Mouse (Mus musculus): ENCODE measurements around the gene Aurkc.
"Not testable (repeated sequence)": the region's sequence is repeated elsewhere in the genome, so short reads cannot be mapped to it uniquely, and the experiment has no call there.

Gene Aurkc

DNA sequence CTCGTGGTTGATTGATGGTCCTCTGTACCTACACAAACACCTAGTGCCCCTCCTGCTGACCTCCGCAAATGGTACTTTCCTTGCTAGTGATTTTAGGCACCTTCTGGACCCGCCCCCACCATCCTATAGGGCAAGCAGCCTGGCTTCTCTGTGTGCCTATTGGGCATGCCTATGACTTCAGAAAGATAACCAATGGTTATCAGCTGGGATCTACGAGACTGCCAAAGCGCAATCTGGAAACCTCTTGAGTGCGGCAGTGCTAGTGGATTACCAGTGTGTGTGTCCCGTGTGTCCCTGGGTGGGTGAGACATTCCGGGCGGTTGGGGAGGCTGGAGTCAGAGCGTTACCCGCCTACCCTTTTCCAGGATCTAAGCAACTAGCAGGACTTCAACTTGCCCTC lies at the start of gene Aurkc:
Gene Aurkc (plus strand): TSS at position 50 of the 400 bp plus-strand sequence.
- H3K27me3 ChIP-seq (ENCODE audit: control insufficient read depth, insufficient read depth, low read length, poor library complexity, severe bottlenecking); H3K36me3 ChIP-seq (ENCODE audit: control insufficient read depth, insufficient read depth, low read length, poor library complexity, severe bottlenecking); DNase-seq (ENCODE audit: low read depth, low spot score): not testable (repeated sequence)

DNA sequence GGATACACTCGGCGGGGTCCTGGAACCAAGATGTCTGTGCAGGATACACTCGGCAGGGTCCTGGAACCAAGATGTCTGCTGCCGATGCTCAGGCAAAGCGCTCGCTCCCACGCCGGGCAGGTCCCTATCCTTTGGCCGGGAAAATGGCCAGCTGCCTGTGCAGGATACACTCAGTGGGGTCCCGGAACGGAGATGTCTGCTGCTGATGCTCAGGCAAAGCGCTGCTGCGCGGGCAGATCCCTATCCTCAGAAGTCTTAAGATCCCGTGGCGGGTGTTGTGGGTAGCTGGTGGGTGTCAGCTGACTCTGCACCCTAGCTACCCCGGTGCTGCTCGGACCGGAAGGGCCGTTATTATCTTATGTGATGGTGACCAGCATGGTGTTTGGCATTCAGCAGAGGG lies 47.0 kb upstream of the Aurkc start:
- H3K36me3 ChIP-seq (ENCODE audit: control insufficient read depth, insufficient read depth, low read length, poor library complexity, severe bottlenecking); H3K27me3 ChIP-seq (ENCODE audit: control insufficient read depth, insufficient read depth, low read length, poor library complexity, severe bottlenecking); DNase-seq (ENCODE audit: low read depth, low spot score): not testable (repeated sequence)

DNA sequence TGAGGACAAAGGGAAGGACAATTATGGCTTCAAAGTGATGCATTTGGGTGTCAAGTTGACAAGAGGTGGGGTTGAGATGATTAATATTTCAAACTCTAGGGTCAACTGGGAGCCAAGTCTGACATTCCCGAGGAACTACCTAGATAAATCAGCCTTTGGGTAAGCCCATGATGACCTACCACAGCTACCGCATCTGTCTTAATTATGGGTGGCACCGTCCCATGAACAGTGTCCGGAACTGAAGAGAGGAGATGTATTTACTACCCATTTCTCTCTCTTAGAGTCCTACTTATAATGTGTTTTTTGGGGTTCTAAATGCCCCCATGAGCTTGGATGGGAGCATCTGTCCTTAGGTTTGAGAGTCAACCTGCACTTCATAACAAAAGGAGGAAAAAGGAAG lies 38.5 kb upstream of the Aurkc start:
- no peak for DNase-seq (ENCODE audit: low read depth, low spot score)
- Histone ChIP-seq H3K36me3 (ENCODE audit: control insufficient read depth, insufficient read depth, low read length, poor library complexity, severe bottlenecking) (no peaks in the 10 kb centered on the region), H3K27me3 (ENCODE audit: control insufficient read depth, insufficient read depth, low read length, poor library complexity, severe bottlenecking) (no peaks in the 10 kb centered on the region)

DNA sequence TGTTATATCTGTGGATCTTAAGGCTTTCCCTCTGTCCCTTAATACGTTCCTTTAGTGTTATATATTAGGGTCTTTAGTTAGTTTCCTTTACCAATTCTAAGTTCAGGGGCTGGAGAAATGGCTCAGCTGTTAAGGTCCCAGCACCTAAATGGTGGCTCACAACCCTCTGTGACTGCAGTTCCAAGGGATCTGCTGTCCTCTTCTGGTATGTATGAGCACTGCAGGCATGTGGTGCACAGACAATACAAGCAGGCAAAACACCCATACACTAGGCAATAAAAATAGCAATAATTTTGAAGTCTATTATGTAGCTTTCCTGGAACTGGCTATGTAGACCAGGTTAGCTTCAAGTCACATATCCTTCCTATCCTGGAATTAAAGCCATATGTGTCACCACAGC lies 36.5 kb upstream of the Aurkc start:
- DNase-seq (ENCODE audit: low read depth, low spot score) = no peak
- H3K36me3 ChIP-seq (ENCODE audit: control insufficient read depth, insufficient read depth, low read length, poor library complexity, severe bottlenecking) = no peaks in the 10 kb centered on the region
- no peaks in the 10 kb centered on the region for H3K27me3 ChIP-seq (ENCODE audit: control insufficient read depth, insufficient read depth, low read length, poor library complexity, severe bottlenecking)

DNA sequence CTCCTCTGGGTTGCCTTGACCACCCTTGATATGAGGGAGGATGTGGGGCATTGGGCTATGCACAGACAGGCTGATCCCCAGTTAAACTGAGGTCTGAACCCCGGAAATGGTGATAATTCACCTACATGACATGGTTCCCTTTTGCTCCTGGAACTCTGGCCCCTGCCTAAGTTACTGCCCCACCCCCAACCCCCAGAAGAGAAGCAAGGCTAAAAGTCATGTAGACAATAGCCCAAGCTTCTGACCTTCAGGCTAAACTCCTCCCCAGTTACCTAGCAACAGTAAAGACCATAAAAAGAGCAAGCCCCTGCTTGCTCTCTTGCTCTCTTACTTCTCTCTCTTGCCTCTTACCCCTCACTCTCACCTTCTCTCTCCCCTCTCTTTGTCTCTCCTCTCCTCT lies 21.5 kb upstream of the Aurkc start:
- H3K36me3 ChIP-seq (ENCODE audit: control insufficient read depth, insufficient read depth, low read length, poor library complexity, severe bottlenecking) = no peaks in the 10 kb centered on the region
- DNase-seq (ENCODE audit: low read depth, low spot score) = no peak
- H3K27me3 ChIP-seq (ENCODE audit: control insufficient read depth, insufficient read depth, low read length, poor library complexity, severe bottlenecking) = no peaks in the 10 kb centered on the region

DNA sequence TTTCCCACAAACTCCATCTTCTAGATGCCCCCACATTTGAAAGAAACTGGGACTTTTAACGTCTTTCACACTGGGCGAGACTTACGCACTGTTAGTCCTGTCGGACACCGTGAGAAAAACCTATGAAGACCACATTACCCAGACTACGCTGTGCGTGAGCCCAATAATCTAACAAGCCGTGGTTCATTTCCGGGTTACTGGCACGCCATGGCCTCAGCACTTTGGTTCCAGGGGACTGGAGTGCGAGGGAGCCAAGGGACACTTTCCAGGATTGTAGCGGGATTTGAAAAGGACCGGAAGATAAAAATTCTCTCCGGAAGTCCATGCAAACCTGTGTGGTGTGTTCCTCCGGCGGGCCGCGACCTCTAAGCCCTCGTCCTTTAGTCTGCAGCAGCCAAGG lies 18.2 kb upstream of the Aurkc start:
- no peaks in the 10 kb centered on the region for H3K36me3 ChIP-seq (ENCODE audit: control insufficient read depth, insufficient read depth, low read length, poor library complexity, severe bottlenecking)
- no peak for DNase-seq (ENCODE audit: low read depth, low spot score)
- H3K27me3 ChIP-seq (ENCODE audit: control insufficient read depth, insufficient read depth, low read length, poor library complexity, severe bottlenecking) = no peaks in the 10 kb centered on the region; the same call in 1 of the 2 replicates

DNA sequence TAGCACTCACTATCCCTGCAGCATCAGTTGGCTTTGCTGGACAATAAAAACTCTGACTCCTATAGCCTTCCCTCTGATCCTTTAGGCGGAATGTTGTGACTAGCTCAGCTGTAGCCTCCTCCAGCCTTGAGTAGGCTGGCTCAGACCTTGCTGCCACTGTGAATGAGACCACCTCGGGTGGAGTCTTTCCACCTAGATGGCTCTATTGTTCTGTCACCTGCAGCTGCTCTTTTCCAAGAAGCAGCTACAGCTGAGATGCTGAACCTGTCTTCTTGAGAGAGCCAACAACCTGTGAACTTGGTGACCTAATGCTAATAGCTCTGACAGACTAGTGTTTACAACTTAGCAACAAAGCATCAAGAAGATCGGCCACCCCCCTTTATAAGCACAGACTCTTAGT lies 3.8 kb downstream of the Aurkc start:
- not testable (repeated sequence) for DNase-seq (ENCODE audit: low read depth, low spot score); H3K27me3 ChIP-seq (ENCODE audit: control insufficient read depth, insufficient read depth, low read length, poor library complexity, severe bottlenecking); H3K36me3 ChIP-seq (ENCODE audit: control insufficient read depth, insufficient read depth, low read length, poor library complexity, severe bottlenecking)

DNA sequence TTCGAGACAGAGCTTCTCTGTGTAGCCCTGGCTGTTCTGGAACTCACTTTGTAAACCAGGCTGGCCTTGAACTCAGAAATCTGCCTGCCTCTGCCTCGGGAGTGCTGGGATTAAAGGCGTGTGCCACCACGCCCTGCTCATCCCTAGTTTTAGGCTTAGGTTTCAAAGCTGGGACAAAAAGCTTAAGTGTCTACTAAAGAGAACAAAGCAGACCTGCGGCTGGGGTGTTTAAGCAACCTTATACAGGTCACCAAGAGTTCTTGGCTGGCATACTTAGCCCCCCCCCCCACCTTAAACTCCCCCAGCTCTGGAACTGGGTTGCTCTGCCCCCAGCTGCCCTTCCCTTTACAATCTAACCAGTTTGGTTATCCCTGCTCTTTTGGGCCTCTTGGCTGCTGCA lies 10.3 kb downstream of the Aurkc start:
- not testable (repeated sequence) for H3K27me3 ChIP-seq (ENCODE audit: control insufficient read depth, insufficient read depth, low read length, poor library complexity, severe bottlenecking); H3K36me3 ChIP-seq (ENCODE audit: control insufficient read depth, insufficient read depth, low read length, poor library complexity, severe bottlenecking); DNase-seq (ENCODE audit: low read depth, low spot score)

DNA sequence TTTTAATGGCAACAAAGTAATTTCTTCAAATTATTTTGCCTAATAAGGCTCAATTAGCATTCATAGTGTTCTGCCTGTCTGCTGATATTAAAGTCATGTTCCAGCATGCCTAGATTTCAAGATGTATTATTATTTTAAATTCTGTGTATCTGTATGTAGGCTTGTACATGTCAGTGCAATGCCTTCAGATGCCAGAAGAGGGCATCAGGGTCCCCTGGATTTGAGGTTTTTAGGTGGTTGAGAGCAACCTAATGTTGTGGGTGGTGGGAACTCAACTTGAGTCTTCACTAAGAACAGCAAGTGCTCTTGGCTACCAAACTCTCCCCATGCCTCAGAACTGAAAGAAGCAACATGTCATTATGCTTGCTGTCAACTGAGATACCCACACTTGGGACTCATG lies 32.3 kb downstream of the Aurkc start:
- no peak for DNase-seq (ENCODE audit: low read depth, low spot score)
- no peaks in the 10 kb centered on the region for H3K36me3 ChIP-seq (ENCODE audit: control insufficient read depth, insufficient read depth, low read length, poor library complexity, severe bottlenecking)
- H3K27me3 ChIP-seq (ENCODE audit: control insufficient read depth, insufficient read depth, low read length, poor library complexity, severe bottlenecking) = no peaks in the 10 kb centered on the region

DNA sequence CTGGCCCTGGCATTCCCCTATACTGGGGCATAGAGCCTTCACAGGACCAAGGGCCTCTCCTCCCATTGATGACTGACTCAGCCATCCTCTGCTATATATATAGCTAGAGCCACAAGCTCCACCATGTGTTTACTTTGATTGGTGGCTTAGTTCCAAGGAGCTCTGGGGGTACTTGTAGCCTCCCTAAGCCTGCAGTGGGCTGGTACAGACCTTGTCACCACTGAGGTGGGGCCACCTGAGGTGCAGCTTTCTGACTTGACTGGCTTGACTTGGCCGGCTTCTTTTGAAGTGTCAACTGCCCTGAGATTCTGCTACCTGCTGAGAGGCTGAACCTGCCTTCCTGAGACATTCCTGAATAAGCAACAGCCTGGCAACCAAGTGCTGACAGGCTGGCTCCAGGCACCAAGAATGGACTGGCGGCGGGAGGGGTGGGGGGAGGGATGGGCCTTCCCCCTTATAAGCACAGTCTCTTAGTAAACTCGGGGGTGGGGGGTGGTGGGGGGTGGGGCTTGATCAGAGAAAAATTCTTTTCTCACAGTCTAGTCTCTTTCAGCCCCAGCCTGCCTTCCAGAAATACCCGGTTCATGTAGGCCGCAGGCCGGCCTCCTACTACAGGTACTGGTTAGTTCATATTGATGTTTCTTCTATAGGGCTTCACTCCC lies 54.7 kb downstream of the Aurkc start:
- DNase-seq (ENCODE audit: low read depth, low spot score); H3K27me3 ChIP-seq (ENCODE audit: control insufficient read depth, insufficient read depth, low read length, poor library complexity, severe bottlenecking); H3K36me3 ChIP-seq (ENCODE audit: control insufficient read depth, insufficient read depth, low read length, poor library complexity, severe bottlenecking): not testable (repeated sequence)

All from splenic B cell, adult 2 months (primary cell).